Mouse (Mus musculus) CH12.LX (cell line): ENCODE data around the gene Eri3.

Source experiments
- CHD2 ChIP-seq: IDR thresholded peaks from 2 replicates; pipeline ENCODE4 v1.6.1; 2011; ENCODE audit warnings: low read length, improper control_type of control experiment
- CTCF ChIP-seq, 2 experiments: IDR thresholded peaks in 1 of 2; conservative IDR thresholded peaks in 1 of 2; 2 replicates each; pipeline ENCODE4 v1.5.1; 2011 to 2012; ENCODE audit warnings: low read depth in 2 of 2, low read length in 2 of 2, improper control_type of control experiment in 1 of 2, inconsistent platforms in 1 of 2, mild to moderate bottlenecking in 1 of 2, moderate library complexity in 1 of 2
- E2F4 ChIP-seq: IDR thresholded peaks from 2 replicates; pipeline ENCODE4 v1.6.1; 2011; ENCODE audit warnings: low read depth, low read length, improper control_type of control experiment; ENCODE audit not compliant: insufficient replicate concordance
- EP300 ChIP-seq: IDR thresholded peaks from 2 replicates; pipeline ENCODE4 v1.6.1; 2011; ENCODE audit warnings: low read length, improper control_type of control experiment
- ETS1 ChIP-seq: conservative IDR thresholded peaks from 2 replicates; pipeline ENCODE4 v1.6.1; 2012; ENCODE audit warnings: low read depth, mild to moderate bottlenecking, inconsistent platforms, low read length, improper control_type of control experiment, moderate library complexity
- GABPA ChIP-seq: IDR thresholded peaks from 2 replicates; pipeline ENCODE4 v1.6.1; 2012; ENCODE audit warnings: low read depth, low read length, improper control_type of control experiment, inconsistent platforms; ENCODE audit not compliant: insufficient replicate concordance
- MAX ChIP-seq: IDR thresholded peaks from 2 replicates; pipeline ENCODE4 v1.6.1; 2011; ENCODE audit warnings: low read length, improper control_type of control experiment
- MAZ ChIP-seq: IDR thresholded peaks from 2 replicates; pipeline ENCODE4 v1.6.1; 2012; ENCODE audit warnings: low read depth, mild to moderate bottlenecking, inconsistent platforms, low read length, improper control_type of control experiment, moderate library complexity
- NRF1 ChIP-seq: IDR thresholded peaks from 2 replicates; pipeline ENCODE4 v1.6.1; 2014; ENCODE audit warnings: low read depth, mild to moderate bottlenecking, inconsistent platforms, low read length, improper control_type of control experiment, moderate library complexity
- POLR2A ChIP-seq: IDR thresholded peaks from 2 replicates; pipeline ENCODE4 v1.6.1; 2011; ENCODE audit warnings: low read depth, mild to moderate bottlenecking, improper control_type of control experiment, low read length
- POLR2AphosphoS2 ChIP-seq: IDR thresholded peaks from 2 replicates; pipeline ENCODE4 v1.6.1; 2011; ENCODE audit warnings: low read depth, low read length, improper control_type of control experiment
- ZC3H11A ChIP-seq: IDR thresholded peaks from 2 replicates; pipeline ENCODE4 v1.6.1; 2012; ENCODE audit warnings: low read depth, mild to moderate bottlenecking, inconsistent platforms, low read length, improper control_type of control experiment
- ZKSCAN1 ChIP-seq: IDR thresholded peaks from 2 replicates; pipeline ENCODE4 v1.6.1; 2012; ENCODE audit warnings: low read depth, inconsistent platforms, low read length, improper control_type of control experiment, borderline replicate concordance
- ZMIZ1 ChIP-seq: IDR thresholded peaks from 2 replicates; pipeline ENCODE4 v1.6.1; 2012; ENCODE audit warnings: low read depth, mild to moderate bottlenecking, inconsistent platforms, low read length, improper control_type of control experiment

- TF ChIP-seq ETS1 = no peak
- TF ChIP-seq ZC3H11A = no peak
- no peak for TF ChIP-seq EP300
- TF ChIP-seq POLR2AphosphoS2 = no peak
- no peak for TF ChIP-seq POLR2A
- TF ChIP-seq ZMIZ1 = no peak
- no peak for TF ChIP-seq MAX
- TF ChIP-seq CTCF (conservative IDR thresholded peaks at IDR 0.05 in 1 of 2, IDR thresholded peaks at IDR 0.05 in 1 of 2; ENCODE audit: low read depth in 2 of 2, low read length in 2 of 2) = no peak
- no peak for TF ChIP-seq NRF1
- TF ChIP-seq CHD2 = no peak
- TF ChIP-seq ZKSCAN1 = no peak
- no peak for TF ChIP-seq E2F4
- no peak for TF ChIP-seq MAZ
- no peak for TF ChIP-seq GABPA
These were observed 94.9 kb downstream of the Eri3 start for GRCm38 (mm10) chr4:117645031-117645435.
